Mouse (Mus musculus) megakaryocyte, embryonic 14.5 days (primary cell): Measurements from ENCODE around the gene Rasl11b.

Source experiments
- FLI1 ChIP-seq: IDR thresholded peaks from 2 replicates; pipeline ENCODE4 v1.6.1; 2012; ENCODE audit warnings: low read length, inconsistent platforms, mixed read lengths
- GATA1 ChIP-seq: IDR thresholded peaks from 3 replicates; pipeline ENCODE4 v1.6.1; 2012; ENCODE audit warnings: mixed read lengths, low read length, inconsistent platforms, borderline replicate concordance

DNA sequence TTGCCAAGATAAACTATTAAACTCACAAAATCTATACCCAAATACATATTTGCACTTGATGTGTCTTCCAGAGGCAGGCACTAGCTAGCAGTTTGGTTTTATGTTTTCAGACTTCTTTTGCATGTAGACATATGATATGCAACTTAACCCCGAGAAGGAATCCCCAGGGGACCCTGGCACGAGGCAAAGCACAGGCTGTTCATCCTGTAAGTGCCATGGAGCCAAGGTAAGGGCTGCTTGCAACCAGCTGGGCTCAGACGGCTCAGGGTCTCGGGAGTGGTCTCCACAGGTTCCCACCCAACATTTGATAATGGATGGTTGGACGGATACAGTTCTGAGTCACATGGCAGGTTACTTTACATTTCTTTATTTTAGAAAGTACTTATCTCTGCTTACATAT, 9.4 kb downstream of the Rasl11b start:
- no peak for TF ChIP-seq GATA1
- no peak for TF ChIP-seq FLI1
